Mouse (Mus musculus) lung, adult 18-20 months (tissue): ENCODE measurements around the gene Mrpl14.

Source experiments
- DNase-seq, 2 experiments: peaks; one replicate each; pipeline ENCODE4 v3.0.0; 2022; ENCODE audit warnings: mixed read lengths in 2 of 2

Mrpl14 gene

DNA sequence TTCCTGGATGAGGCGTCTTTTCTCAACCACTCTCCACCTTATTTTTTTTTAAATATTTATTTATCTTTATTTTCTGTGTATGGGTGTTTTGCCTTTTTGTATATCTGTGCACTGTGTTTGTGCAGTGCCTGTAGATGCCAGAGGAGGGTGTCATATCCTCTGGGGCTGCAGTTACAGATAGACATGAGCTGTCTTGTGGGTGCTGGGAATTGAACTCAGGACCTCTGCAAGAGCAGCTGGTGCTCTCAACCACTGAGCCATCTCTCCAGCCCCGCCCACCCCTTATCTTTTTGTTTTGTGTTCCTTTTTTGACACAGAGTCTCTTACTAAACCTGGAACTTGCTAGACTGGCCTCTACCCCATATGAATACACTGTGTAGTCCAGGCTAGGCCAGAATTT is 41.4 kb downstream of the Mrpl14 start:
- no peak for DNase-seq

DNA sequence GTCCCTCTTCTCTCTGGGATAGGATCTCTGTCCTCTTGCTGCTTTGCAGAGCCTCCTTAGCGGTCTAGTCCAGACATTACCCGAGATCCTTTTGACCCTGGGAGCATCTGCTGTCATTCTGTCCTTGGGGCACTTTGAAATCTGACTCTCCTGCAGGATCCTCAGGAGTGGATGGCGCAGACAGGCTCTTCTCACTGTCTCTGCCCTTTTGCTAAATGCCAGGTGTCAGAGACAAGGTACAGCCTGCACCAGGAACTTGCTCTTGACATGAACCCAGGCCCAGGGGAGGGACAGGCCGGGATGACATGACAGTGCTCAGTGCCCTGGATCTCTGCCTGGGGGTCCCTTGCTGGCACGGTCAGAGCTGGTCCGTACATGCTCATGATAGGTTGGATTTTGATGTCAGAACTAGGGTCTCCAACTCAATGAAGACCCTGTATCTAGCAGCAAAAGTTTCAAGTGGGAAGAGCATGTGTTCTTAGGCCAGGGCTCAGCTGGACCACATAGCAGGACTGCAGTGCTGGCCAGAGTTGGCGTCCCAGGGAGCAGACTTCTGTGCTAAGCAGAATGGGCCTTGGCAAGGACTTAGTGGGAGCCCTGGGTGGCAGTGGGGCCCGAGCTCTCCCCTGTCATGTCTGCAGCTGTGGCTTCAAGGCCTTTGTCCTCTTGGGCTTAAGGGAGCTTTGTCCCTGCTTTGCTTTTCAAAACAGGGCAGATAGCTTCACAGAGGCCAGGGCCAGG is 42.0 kb downstream of the Mrpl14 start:
- DNase-seq, result no peak

DNA sequence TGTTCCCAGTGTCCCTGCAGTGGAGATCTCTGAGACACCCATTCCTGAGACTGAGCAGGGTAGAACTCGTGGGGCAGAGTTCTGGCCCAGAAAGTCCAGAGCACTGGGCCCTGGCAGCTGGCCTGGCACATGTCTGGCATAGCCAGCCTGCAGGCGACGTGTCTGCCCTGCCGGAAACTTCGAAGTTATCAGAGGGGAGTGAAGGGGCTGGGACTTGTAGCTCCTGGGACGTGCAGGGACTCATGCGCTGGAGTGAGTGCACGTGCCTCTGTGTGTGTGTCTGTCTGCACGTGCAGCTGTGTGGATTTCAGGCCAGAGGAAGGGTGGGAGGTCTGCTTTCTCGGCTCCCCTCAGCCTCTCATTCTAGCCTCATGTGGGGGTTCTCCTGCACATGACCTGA is 43.3 kb downstream of the Mrpl14 start:
- no peak for DNase-seq

DNA sequence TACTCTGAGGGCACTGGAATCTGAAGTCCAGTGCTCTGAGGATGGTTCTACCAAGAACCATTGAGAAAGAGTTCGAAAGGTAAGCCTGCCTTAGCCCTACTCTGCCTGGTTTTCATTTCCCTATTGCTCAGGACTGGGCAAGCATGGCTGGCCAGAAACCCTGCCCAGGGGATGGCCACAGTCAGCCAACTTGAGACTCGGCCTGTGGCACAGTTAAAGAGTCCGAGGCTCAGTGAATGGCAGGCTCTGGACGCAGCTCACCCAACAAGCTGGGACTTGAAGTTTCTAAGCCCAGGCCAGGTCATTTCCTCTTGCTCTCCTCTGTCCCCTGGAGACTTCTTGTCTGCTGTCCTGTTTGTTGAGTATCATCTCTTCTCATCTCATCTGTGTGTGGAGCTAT is 44.6 kb downstream of the Mrpl14 start:
- no peak for DNase-seq

DNA sequence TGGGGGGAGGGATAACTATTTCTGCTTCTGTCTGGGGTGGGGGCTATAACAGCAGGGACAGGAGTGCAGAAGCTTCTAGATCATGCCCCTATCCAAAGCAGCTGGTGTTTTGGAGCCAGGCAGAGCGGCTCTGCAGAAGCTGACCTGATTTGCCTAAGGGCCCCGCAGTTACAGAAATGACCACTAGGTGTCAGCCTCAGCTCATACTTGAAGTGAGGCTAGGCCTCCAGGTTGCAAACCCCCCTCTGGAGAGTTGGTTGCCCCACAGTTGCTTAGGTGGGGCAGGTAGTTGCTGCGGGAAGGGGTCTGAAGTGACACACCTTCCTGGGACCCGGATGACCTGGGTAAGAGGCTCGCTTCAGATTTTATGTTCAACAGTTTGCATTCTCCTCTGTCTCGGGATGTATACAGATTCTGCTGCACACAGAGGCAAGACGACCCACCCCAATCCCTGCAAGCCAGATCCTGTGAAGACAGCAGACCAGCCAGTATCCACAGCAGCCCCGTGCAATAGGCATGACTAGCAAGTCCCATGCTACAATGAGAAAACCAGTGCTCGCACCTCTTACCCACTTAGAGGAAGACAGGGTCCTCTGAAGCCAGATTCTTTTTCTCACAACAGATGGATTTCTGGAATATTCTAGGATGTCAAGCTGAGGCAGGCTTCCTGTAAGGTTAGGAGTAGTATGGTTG is 45.2 kb downstream of the Mrpl14 start:
- peak; percentile 80 to 83 for DNase-seq

DNA sequence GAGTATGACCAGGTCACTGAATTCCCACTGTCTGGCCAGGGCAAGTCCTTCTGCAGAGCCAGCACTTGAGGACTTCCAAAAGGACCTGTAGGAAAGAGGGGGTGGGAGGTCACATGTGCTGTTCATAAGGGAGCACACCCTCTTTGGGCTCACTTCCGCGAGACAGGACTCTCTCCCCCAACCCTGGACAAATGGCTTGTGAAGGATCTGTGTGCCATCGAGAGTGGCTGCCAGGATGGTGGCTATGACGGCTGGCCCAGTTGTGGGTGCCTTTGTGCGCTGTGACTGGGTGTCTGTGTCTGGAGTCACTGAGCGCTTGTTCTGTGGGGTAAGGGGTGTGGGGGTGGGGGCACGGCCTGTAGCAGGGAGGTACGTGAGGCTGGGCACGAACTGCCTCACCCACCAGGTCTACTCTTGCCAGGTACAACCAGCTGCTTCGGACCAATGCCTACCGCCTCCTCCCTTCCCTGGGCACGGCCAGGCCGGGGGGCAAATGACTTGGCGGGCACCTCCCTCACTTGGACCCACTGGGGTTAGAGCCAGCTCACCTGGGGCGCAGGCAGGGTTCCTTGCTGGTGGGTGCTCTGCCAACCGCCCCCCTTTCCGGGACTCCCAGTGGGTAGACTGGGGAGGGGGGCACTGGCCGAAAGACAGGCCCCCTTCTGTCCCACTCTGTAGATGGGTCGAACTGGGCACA is 47.1 kb downstream of the Mrpl14 start:
- no peak for DNase-seq

DNA sequence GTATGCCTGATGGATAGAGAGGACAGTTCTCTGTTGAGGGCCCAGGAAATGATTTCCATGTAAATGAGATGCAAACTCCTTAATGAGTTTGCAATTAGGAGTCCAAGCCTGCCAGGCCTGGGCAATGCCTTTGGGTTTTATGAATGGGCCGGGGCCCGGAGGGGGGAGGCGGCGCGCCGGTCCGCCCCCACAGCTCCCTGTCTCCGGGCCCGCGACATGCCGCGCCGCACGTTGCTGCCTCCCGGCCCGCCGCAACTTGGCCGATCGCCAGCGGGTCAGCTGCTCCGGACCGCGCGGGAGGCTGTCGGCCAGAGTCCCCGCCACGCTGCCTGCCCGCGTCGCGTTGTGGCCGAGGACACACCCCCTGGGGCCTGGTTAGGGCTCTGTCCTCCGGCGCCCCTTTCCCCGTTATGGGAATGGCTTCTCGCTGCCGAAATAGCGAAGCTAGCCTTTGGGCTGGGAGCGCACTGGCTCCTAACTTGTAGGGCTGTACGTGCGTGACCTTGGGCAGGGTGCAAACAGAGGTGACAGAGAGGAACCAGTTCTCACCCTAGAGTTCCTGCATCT is 47.7 kb downstream of the Mrpl14 start, which contains the start of gene 1600014C23Rik:
TSS of gene 1600014C23Rik (minus strand) at position 110 of the 567 bp plus-strand sequence.
- peak in 1 of 2 experiments; percentile 37 for DNase-seq

DNA sequence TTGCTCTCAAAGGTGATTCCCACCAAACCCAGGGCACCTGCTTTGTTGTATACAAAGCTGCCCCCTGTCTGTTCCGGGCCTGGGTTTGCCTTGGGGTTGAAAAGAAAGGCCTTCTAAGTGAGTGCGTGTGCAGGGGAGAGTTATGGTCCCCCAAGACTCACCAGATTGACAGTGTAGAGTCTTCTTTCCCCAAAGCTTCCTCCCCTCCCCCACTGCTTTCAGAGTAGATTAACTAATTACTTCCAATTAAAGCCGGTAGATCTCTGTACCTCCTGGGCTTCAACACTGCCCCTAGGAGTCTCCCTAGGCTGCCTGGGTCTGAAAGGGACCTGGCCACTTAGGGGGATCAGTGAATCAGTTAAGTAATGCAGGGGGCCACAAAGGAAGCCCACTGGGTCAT is 48.2 kb downstream of the Mrpl14 start:
- DNase-seq, result no peak

DNA sequence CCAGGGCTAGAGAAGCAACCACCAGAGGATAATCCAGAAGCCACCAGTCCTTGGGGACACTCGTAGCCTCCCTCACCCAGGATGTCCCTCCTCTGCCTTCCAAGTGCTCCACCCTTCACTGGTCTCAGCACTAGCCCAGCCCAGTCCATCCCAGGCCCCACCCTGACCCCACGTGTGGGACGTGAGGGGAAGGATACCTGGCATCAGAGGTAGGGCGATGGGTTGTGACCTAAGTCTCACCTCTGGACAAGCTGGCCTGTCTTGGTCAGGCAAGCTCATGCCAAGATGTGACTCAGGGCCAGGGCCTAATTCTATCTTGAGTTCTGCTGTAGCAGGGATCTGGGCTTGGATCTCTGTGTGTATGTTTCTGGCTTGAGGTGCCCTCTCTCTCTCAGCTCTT is 48.8 kb downstream of the Mrpl14 start:
- no peak for DNase-seq

DNA sequence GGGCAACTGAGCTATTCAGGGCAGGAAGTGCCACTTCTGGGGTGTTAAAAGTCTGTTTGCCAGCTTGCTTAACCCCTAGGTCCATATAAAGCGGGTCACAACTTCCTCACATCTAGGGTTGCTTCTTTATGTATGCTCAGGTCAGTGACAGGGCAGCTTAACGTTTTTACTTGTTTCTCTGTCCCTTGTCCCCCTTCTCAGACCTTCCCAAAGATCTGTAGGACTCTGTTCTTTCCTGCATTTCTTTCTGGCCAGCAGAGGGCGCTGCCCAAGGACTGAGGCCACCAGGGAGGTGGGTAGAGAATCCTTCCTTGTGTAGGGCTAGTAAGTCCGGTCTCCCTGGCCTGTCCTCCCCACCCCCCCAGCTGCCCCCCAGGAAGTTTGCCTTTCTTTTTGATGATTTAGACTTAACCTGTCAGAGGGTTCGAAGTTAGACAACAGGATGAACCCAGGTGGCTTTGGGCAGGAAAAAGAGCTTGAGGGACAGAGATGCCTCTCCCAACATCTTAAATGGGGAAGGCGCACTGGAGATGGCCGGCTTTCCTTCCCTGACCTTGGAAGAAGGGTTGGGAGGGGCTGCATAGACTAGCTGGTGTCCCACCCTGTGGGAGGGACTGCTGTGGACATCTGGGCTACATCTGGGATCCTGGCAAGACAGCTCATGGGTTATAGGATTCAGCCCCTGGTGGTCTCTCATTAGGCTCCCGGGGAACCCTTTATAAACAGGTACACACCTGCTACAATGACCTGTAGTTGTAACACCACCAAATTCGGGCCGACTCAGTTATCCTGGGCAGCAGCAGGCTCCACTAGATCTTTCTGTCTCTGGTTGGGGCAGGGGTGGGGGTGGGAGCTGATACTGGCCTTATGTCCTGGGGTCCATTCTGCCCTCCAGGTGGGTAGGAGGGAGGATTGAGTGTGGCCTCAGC is 49.5 kb downstream of the Mrpl14 start:
- peak; percentile 77 to 80 for DNase-seq

DNA sequence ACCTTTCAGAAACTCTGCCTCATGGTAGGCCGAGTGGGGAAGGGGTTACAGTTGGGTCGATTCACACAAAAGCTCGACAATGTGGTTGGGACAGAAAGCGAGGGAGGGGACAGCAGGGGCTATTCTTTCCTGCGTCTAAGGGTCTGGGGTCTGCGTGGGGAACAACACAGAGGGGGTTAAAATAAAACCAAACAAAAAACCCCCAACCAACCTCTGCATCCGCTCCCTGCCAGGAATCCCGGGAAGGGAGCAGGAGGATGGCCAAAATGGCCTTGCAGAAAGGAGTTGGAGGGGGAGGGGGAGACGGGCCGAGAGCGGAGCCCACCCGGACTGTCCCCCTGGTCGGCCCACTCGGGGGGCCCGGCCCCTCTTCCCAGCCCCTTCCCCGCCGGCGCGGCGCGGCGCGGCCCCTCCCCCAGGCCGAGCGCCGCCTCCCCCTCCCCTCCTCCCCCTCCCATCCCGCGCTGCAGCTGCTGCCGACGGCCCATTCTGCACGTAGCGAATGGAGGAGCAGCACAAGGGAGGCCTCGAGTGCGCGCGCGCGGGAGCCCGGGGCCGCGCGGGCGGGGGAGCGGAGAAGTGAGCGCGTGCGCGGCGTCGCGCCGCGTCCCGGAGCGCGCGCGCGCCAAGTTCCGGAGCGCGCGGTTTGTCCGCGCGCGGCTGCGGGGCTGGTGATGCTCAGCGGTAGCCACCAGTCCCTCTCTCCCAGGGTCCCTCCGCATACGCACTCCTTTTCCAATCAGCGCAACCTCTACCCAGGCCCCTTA is 50.4 kb downstream of the Mrpl14 start:
- peak; percentile 78 to 82 for DNase-seq

DNA sequence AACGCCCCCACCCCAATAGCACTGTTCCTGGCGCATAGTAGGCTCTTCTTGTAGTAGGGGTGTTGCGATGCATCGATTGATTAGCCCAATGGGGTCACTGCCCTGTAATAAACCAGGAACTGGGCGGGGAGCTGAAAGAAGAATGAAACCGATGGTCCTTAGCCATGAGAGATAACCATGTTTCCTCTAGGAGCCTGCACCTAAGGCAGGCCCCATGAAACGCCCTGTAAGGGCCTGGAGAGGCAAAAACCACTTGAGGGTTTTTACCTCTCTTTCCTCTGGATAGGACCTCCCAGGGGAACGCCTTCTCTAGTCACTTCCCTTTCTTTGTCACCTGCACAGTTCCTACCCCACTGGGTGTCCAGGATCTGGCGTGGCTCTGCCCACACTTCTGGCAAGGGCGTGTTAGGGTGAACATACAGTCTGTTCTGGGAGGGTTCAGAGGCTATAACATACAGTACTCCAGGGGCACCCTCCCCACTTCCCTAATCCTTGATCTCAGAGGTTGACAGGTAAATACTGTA is 51.0 kb downstream of the Mrpl14 start:
- peak; percentile 46 to 77 for DNase-seq

DNA sequence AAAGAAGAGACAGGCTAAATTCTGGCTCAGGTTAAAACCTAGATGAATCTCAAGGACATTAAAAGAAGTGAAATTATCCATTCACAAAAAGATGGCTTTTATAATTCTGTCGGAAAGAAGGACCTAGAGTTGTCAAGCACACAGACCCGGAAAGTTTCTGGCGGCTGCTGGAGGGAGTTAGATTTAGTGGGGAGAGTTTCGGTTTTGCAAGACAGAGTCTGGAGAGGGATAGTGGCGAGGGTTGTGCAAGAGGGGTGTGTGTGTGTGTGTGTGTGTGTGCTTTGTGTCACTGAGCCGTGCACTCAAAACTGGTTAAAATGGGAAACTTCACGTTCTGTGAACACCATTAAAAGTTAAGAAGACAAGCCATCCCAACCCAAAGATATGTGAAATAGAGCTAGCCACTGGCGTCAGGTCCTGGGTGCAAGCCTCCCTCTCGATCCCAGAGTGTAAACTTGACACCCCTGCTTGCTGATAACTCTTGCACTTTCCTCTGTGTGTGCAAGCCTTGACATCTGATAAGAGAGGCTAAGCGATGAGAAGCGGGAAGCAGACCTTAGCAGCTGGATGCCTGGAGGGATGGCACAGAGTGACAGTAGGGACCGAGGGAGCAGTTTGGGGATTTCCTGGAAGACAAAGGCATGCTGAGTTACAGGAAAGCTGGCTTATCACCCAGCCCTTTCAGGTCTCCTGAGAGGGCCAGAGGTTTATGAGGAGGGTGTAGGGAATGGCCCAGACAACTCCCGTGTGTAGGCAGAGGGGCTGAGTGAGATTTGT is 56.4 kb downstream of the Mrpl14 start:
- peak; percentile 40 to 69 for DNase-seq

DNA sequence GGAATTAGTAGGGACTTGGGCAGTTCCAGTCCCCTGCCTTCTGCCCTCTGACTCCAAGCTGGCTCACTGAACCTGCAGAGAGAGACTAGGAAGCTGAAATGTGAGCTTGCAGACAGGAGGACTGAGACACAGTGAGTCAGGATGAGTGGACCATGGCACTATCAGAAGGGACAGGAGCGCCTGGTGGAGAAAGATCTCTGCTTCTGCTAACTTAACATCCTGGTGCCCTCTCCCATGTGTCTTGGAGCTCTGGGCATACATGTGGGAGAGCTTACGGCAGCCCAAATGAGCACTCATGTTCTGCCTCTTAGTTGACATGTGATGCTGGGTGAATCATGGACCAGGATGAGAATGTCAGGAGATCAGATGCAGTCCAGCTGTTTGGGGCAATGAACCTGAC is 59.5 kb downstream of the Mrpl14 start:
- no peak for DNase-seq

DNA sequence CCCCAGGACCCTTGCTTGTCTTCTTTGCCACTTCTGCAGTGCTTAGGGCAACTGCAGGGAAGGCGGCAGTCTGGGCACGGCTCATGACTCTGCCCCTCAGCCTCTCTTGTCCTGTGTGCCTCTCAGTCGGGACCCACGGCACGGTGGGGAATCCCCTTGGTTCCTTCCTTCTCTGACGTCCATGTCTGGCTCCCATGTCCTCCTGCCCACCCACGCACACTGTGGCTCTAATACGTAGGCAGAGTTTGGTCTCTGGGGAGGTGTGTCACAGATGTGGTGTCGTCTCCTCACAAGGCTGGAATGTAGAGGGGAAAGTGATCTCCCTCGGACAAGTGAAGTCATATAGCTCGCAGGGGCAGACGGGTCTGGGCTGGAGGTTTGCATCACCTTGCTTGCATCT is 60.6 kb downstream of the Mrpl14 start:
- DNase-seq, result no peak

DNA sequence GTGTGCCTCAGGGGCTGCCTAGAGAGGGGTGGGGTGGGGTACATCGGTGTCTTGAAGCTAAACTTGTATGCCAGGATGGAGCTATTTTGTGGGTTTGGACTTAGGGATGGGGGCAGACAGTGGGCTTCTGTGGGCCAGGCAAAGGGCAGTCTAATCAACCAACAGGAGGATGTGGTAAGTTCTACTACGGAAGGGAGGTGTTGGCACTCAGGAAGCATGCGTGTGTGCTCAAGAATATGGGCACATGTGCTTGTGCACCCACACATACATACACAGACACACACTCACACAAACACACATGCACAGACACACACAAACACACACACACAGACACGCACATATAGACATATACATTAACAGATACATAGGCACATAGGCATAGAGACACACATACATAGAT is 61.2 kb downstream of the Mrpl14 start:
- no peak for DNase-seq
